Mouse (Mus musculus) forebrain, embryonic 14.5 days (tissue): Measurements from ENCODE around the gene Pank3. TPM values are rescaled to one million over a fixed set of nuclear protein-coding genes. Genes with fewer than 3 reads are reported as not detected.

Experiments used
- ATAC-seq: fragments of 200-750 bp; cut with Nextera tagmentation; 2 replicates; pipeline ENCODE4 v1.8.0; 2017; ENCODE audit warnings: mild to moderate bottlenecking, moderate library complexity
- DNase-seq: peaks from one replicate; pipeline ENCODE4 v3.0.0-alpha.2; 2015; ENCODE audit warnings: low spot score
- H3K27ac ChIP-seq: fragments of 300-500 bp; sonication (generic); 2 replicates; pipeline ENCODE4 v1.5.1; 2014; ENCODE audit warnings: low read depth, mild to moderate bottlenecking, control low read depth, low read length, moderate library complexity
- H3K27me3 ChIP-seq: fragments of 300-500 bp; sonication (generic); replicated peaks from 2 replicates; pipeline ENCODE4 v1.6.1; 2014; ENCODE audit warnings: low read length, control low read depth, mixed read lengths; ENCODE audit not compliant: control insufficient read depth, insufficient read depth
- H3K36me3 ChIP-seq: fragments of 300-500 bp; sonication (generic); 2 replicates; pipeline ENCODE4 v1.6.1; 2014; ENCODE audit warnings: low read length, control low read depth; ENCODE audit not compliant: control insufficient read depth, insufficient read depth
- H3K4me1 ChIP-seq: fragments of 300-500 bp; sonication (generic); 2 replicates; pipeline ENCODE4 v1.6.1; 2014; ENCODE audit warnings: antibody characterized with exemption, low read length, control low read depth; ENCODE audit not compliant: control insufficient read depth, insufficient read depth
- H3K4me2 ChIP-seq: fragments of 300-500 bp; sonication (generic); 2 replicates; pipeline ENCODE4 v1.6.1; 2014; ENCODE audit warnings: mild to moderate bottlenecking, control low read depth, low read length
- H3K4me3 ChIP-seq: fragments of 300-500 bp; sonication (generic); 2 replicates; pipeline ENCODE4 v1.5.1; 2014; ENCODE audit warnings: low read depth, low read length, control low read depth
- H3K9ac ChIP-seq: fragments of 300-500 bp; sonication (generic); 2 replicates; pipeline ENCODE4 v1.6.1; 2014; ENCODE audit warnings: mild to moderate bottlenecking, low read length, control low read depth, moderate library complexity
- H3K9me3 ChIP-seq: fragments of 300-500 bp; sonication (generic); replicated peaks from 2 replicates; pipeline ENCODE4 v1.6.1; 2016; ENCODE audit warnings: low read length, control low read depth, mixed read lengths; ENCODE audit not compliant: control insufficient read depth
- WGBS: fragments of 180-500 bp; shearing (Covaris S2); extraction: QIAGEN DNeasy Blood & Tissue Kit; methylation state at CpG from one replicate; pipeline ENCODE4 v1.1.7; 2014; 5-methylcytosine and 5-hydroxymethylcytosine counted together
- polyA plus RNA-seq: library from polyadenylated mRNA; unstranded; fragments of >200 nt; fragmentation: Nextera tagmentation; extraction: Ambion mirVana; gene quantifications from 2 replicates; pipeline ENCODE4 v1.2.1, GENCODE M21; 2014

The Pank3 gene
- 25.0 and 31.1 TPM in 2 replicates for polyA plus RNA-seq

- WGBS: under 1% methylated on average over 49 of the region's 50 CpGs
- H3K4me1 ChIP-seq: peaks cover 12% of the 10 kb centered on the region
- peak; percentile 99 for ATAC-seq
- peaks cover 4% of the 10 kb centered on the region; the same call in 1 of the 2 replicates for H3K36me3 ChIP-seq
- peak; percentile 100 for DNase-seq
- H3K4me2 ChIP-seq: peak within 1 kb of the TSS; percentile 66
- H3K9ac ChIP-seq: peak within 1 kb of the TSS; percentile 99
- H3K4me3 ChIP-seq: peak within 1 kb of the TSS; percentile 89
- H3K27ac ChIP-seq: peak within 1 kb of the TSS; percentile 94
- H3K27me3 ChIP-seq: no peaks in the 10 kb centered on the region
- H3K9me3 ChIP-seq: no peaks in the 10 kb centered on the region
Observed at GRCm38 (mm10) chr11:35769188-35769745, at the start of gene Pank3. Gene Pank3, plus strand, starts transcription at chr11:35769484.

- 87% methylated on average over 5 of the region's 5 CpGs for WGBS
- ATAC-seq (no peak), DNase-seq (no peak)
Observed at GRCm38 (mm10) chr11:35723876-35724275, 45.4 kb upstream of the Pank3 start.

GRCm38 (mm10) chr11:35726341-35726846 is 42.9 kb upstream of the Pank3 start:
- Histone ChIP-seq H3K4me2 (no peak overlapping the region), H3K27ac (no peak overlapping the region), H3K27me3 (no peaks in the 10 kb centered on the region), H3K36me3 (no peaks in the 10 kb centered on the region), H3K9me3 (no peaks in the 10 kb centered on the region), H3K9ac (no peak overlapping the region), H3K4me1 (0 out of 2 replicates have a peak, but pooled peaks cover 3% of the 10 kb centered on the region), H3K4me3 (no peak overlapping the region)
- WGBS: 50% methylated on average over 8 of the region's 8 CpGs
- ATAC-seq (no peak), DNase-seq (peak; percentile 39)

More at GRCm38 (mm10) chr11:35723876-35724275, 45.4 kb upstream of the Pank3 start:
- Histone ChIP-seq H3K4me2 (no peak overlapping the region), H3K36me3 (no peaks in the 10 kb centered on the region), H3K4me1 (0 out of 2 replicates have a peak, but pooled peaks cover 3% of the 10 kb centered on the region), H3K4me3 (no peak overlapping the region), H3K9ac (no peak overlapping the region), H3K27me3 (no peaks in the 10 kb centered on the region), H3K9me3 (no peaks in the 10 kb centered on the region), H3K27ac (no peak overlapping the region)

- 0 out of 2 replicates have a peak, but pooled peaks cover 3% of the 10 kb centered on the region for H3K4me1 ChIP-seq
- no peaks in the 10 kb centered on the region for H3K36me3 ChIP-seq
- H3K9me3 ChIP-seq: no peaks in the 10 kb centered on the region
- H3K27ac ChIP-seq: no peak overlapping the region
- no peak for DNase-seq
- H3K27me3 ChIP-seq: no peaks in the 10 kb centered on the region
- no peak for ATAC-seq
- no peak overlapping the region for H3K4me2 ChIP-seq
- no peak overlapping the region for H3K4me3 ChIP-seq
- H3K9ac ChIP-seq: no peak overlapping the region
- WGBS: 92% methylated on average over 1 of the region's 1 CpGs
Observed at GRCm38 (mm10) chr11:35728200-35728599, 41.1 kb upstream of the Pank3 start.

GRCm38 (mm10) chr11:35729186-35729585 is 40.1 kb upstream of the Pank3 start:
- H3K27ac ChIP-seq: no peak overlapping the region
- DNase-seq (peak; percentile 5), ATAC-seq (no peak)
- no peaks in the 10 kb centered on the region for H3K9me3 ChIP-seq
- H3K27me3 ChIP-seq: no peaks in the 10 kb centered on the region
- no peaks in the 10 kb centered on the region for H3K36me3 ChIP-seq
- H3K4me1 ChIP-seq: 0 out of 2 replicates have a peak, but pooled peaks cover 3% of the 10 kb centered on the region
- H3K4me2 ChIP-seq: no peak overlapping the region
- 51% methylated on average over 5 of the region's 5 CpGs for WGBS
- no peak overlapping the region for H3K4me3 ChIP-seq
- H3K9ac ChIP-seq: no peak overlapping the region

GRCm38 (mm10) chr11:35732366-35732765 is 36.9 kb upstream of the Pank3 start:
- no peaks in the 10 kb centered on the region for H3K9me3 ChIP-seq
- no peak overlapping the region for H3K4me3 ChIP-seq
- no peaks in the 10 kb centered on the region for H3K27me3 ChIP-seq
- 65% methylated on average over 1 of the region's 1 CpGs for WGBS
- no peak overlapping the region for H3K27ac ChIP-seq
- ATAC-seq (no peak), DNase-seq (no peak)
- no peak overlapping the region for H3K9ac ChIP-seq
- no peak overlapping the region for H3K4me2 ChIP-seq
- no peaks in the 10 kb centered on the region for H3K36me3 ChIP-seq
- no peaks in the 10 kb centered on the region for H3K4me1 ChIP-seq

- no peak overlapping the region for H3K4me3 ChIP-seq
- H3K9ac ChIP-seq: no peak overlapping the region
- DNase-seq: no peak
- 63% methylated on average over 2 of the region's 2 CpGs for WGBS
- H3K4me2 ChIP-seq: no peak overlapping the region
- ATAC-seq: no peak
- H3K27me3 ChIP-seq: no peaks in the 10 kb centered on the region
- H3K9me3 ChIP-seq: no peaks in the 10 kb centered on the region
- no peaks in the 10 kb centered on the region for H3K4me1 ChIP-seq
- H3K36me3 ChIP-seq: no peaks in the 10 kb centered on the region
- no peak overlapping the region for H3K27ac ChIP-seq
Observed at GRCm38 (mm10) chr11:35736817-35737216, 32.5 kb upstream of the Pank3 start.

GRCm38 (mm10) chr11:35737262-35737661 is 32.0 kb upstream of the Pank3 start:
- H3K27ac ChIP-seq: no peak overlapping the region
- WGBS: 88% methylated on average over 2 of the region's 2 CpGs

GRCm38 (mm10) chr11:35738102-35738501 is 31.2 kb upstream of the Pank3 start:
- H3K4me2 ChIP-seq: no peak overlapping the region
- H3K9ac ChIP-seq: no peak overlapping the region
- WGBS: 68% methylated on average over 3 of the region's 3 CpGs
- no peaks in the 10 kb centered on the region for H3K27me3 ChIP-seq
- H3K36me3 ChIP-seq: no peaks in the 10 kb centered on the region
- no peak overlapping the region for H3K4me3 ChIP-seq
- no peak for ATAC-seq
- no peak overlapping the region for H3K27ac ChIP-seq
- no peak for DNase-seq
- H3K4me1 ChIP-seq: no peaks in the 10 kb centered on the region
- H3K9me3 ChIP-seq: no peaks in the 10 kb centered on the region

More at GRCm38 (mm10) chr11:35737262-35737661, 32.0 kb upstream of the Pank3 start:
- Histone ChIP-seq H3K9ac (no peak overlapping the region), H3K36me3 (no peaks in the 10 kb centered on the region), H3K9me3 (no peaks in the 10 kb centered on the region), H3K4me1 (no peaks in the 10 kb centered on the region), H3K4me2 (no peak overlapping the region), H3K27me3 (no peaks in the 10 kb centered on the region), H3K4me3 (no peak overlapping the region)
- ATAC-seq (no peak), DNase-seq (no peak)
